ENCODE assay signal across 9 mouse cellular contexts in the genomic region with DNA sequence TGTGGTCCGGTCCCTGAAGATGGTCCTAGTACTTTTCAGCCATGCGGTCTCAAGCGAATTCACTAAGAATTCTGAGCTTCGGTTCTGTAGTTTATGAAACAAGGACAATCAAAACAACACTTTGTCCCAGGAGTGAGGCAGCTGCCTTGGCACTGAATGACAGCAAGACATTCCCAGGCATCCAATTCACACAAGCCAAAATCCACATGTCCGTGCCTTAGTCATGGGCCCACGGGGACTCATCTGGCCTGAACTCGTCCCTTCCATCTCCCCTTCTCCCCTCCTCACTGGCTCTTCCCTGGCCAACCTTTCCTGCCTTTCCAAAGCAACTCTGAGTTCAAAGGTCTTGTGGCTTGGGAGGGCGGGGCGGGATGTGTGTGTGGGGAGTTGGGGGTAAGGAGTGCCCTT. TPM values are rescaled to one million over a fixed set of nuclear protein-coding genes. Genes with fewer than 3 reads are reported as not detected.
DNase-seq lines count a peak whose midpoint lies in the region; ATAC-seq and TF ChIP-seq lines count a peak whose summit lies in the region.
"Had no signal": no experiment of that assay in that cellular context is flagged by ENCODE, and none has a peak within 500 bp of the region (broad histone marks: within the 10 kb centered on the region; RNA-seq: fewer than 3 reads in every experiment).

No protein-coding gene starts in this region.

- TF ChIP-seq CTCF in kidney, postnatal 0 days (IDR thresholded peaks at IDR 0.05; ENCODE audit: low read depth) = no peak

- no peak overlapping the region for H3K4me3 ChIP-seq in kidney, postnatal 0 days (replicated peaks; ENCODE audit: low read depth, low read length)
- no peak overlapping the region for H3K4me3 ChIP-seq in embryonic facial prominence, embryonic 13.5 days
- H3K4me3 ChIP-seq in heart, embryonic 16.5 days (ENCODE audit: low read length) = no peak overlapping the region

- no peak overlapping the region for H3K4me2 ChIP-seq in kidney, postnatal 0 days (ENCODE audit: low read length)
- H3K4me2 ChIP-seq in embryonic facial prominence, embryonic 13.5 days = no peak overlapping the region
- no peak overlapping the region for H3K4me2 ChIP-seq in heart, embryonic 16.5 days (ENCODE audit: low read depth, low read length)

- no peak for ATAC-seq in kidney, postnatal 0 days (replicated peaks; ENCODE audit: low FRiP score, low read depth)
- ATAC-seq in embryonic facial prominence, embryonic 13.5 days (ENCODE audit: insufficient number of reproducible peaks, insufficient read depth, low FRiP score, low TSS enrichment, low read depth) = no peak
- ATAC-seq in heart, embryonic 16.5 days (replicated peaks; ENCODE audit: extremely low read depth, insufficient read depth, low FRiP score) = no peak

- DNase-seq in kidney, postnatal 0 days (ENCODE audit: low spot score) = no peak
- no peak for DNase-seq in kidney, postnatal 14 days
- peak; percentile 50 for DNase-seq in lung, postnatal 25 days (ENCODE audit: low spot score)
- no peak for DNase-seq in thymus, postnatal 0 days (ENCODE audit: low spot score)
- no peak for DNase-seq in liver
- no peak for DNase-seq in right cerebral cortex, adult 2 months (ENCODE audit: low spot score in 2 of 2)

- 69% methylated on average over 9 of the region's 9 CpGs for WGBS in kidney, postnatal 0 days
- WGBS in embryonic facial prominence, embryonic 13.5 days = 73% methylated on average over 9 of the region's 9 CpGs
- WGBS in heart, embryonic 16.5 days = 73% methylated on average over 9 of the region's 9 CpGs

- peaks cover 8% of the 10 kb centered on the region; the same call in 1 of the 2 replicates for H3K36me3 ChIP-seq in kidney, postnatal 0 days (ENCODE audit: insufficient read depth, low read length)
- no peaks in the 10 kb centered on the region for H3K36me3 ChIP-seq in embryonic facial prominence, embryonic 13.5 days
- no peaks in the 10 kb centered on the region for H3K36me3 ChIP-seq in heart, embryonic 16.5 days (ENCODE audit: control insufficient read depth, insufficient read depth)
- H3K36me3 ChIP-seq: G1E had no signal

- no peak overlapping the region for H3K9ac ChIP-seq in kidney, postnatal 0 days (ENCODE audit: low read depth, low read length)
- H3K9ac ChIP-seq in embryonic facial prominence, embryonic 13.5 days = no peak overlapping the region
- H3K9ac ChIP-seq in heart, embryonic 16.5 days (ENCODE audit: low read length) = 0 out of 2 replicates have a peak overlapping the region, but pooled peaks have one; percentile 1

- peak overlapping the region; percentile 60; the same call in 1 of the 2 replicates for H3K27ac ChIP-seq in kidney, postnatal 0 days
- H3K27ac ChIP-seq in embryonic facial prominence, embryonic 13.5 days = peak overlapping the region; percentile 28; the same call in 1 of the 2 replicates
- peak overlapping the region; percentile 78 for H3K27ac ChIP-seq in heart, embryonic 16.5 days (ENCODE audit: low read length)

- no peaks in the 10 kb centered on the region for H3K9me3 ChIP-seq in kidney, postnatal 0 days (replicated peaks; ENCODE audit: low read length)
- H3K9me3 ChIP-seq in embryonic facial prominence, embryonic 13.5 days = no peaks in the 10 kb centered on the region
- no peaks in the 10 kb centered on the region for H3K9me3 ChIP-seq in heart, embryonic 16.5 days (replicated peaks; ENCODE audit: control insufficient read depth, low read length)
- H3K9me3 ChIP-seq: G1E had no signal

- H3K27me3 ChIP-seq in kidney, postnatal 0 days (ENCODE audit: insufficient read depth, low read length) = no peaks in the 10 kb centered on the region
- H3K27me3 ChIP-seq in embryonic facial prominence, embryonic 13.5 days = no peaks in the 10 kb centered on the region
- H3K27me3 ChIP-seq in heart, embryonic 16.5 days (ENCODE audit: control insufficient read depth, insufficient read depth, low read length) = no peaks in the 10 kb centered on the region

- H3K4me1 ChIP-seq in kidney, postnatal 0 days (replicated peaks; ENCODE audit: insufficient read depth, low read length) = peaks cover 11% of the 10 kb centered on the region; the same call in 1 of the 2 replicates
- peaks cover 15% of the 10 kb centered on the region for H3K4me1 ChIP-seq in embryonic facial prominence, embryonic 13.5 days
- peaks cover 17% of the 10 kb centered on the region for H3K4me1 ChIP-seq in heart, embryonic 16.5 days (ENCODE audit: control insufficient read depth, insufficient read depth, low read length)

RNA-seq across cellular contexts. Expression of a gene that starts 13.1 kb away (rescaled TPM):
- polyA plus RNA-seq in kidney, postnatal 0 days (2015; fragmentation: Nextera tagmentation; extraction: Ambion mirVana) = 18.8 and 18.9 TPM in 2 replicates
- polyA plus RNA-seq in embryonic facial prominence, embryonic 13.5 days (2015; fragmentation: Nextera tagmentation; extraction: Ambion mirVana) = 16.1 and 18.8 TPM in 2 replicates
- polyA plus RNA-seq in heart, embryonic 16.5 days (2015; fragmentation: Nextera tagmentation; extraction: Ambion mirVana) = 19.6 and 19.8 TPM in 2 replicates
- polyA plus RNA-seq in thymus, postnatal 0 days (2015; fragmentation: Nextera tagmentation; extraction: Ambion mirVana) = 55.2 TPM in 2 replicates
- polyA plus RNA-seq: G1E had no signal

RNA-seq across cellular contexts. Expression of a gene that starts 16.4 kb away (rescaled TPM):
- 8.2 and 9.2 TPM in 2 replicates for polyA plus RNA-seq in kidney, postnatal 0 days (2015; fragmentation: Nextera tagmentation; extraction: Ambion mirVana)
- 3.0 and 3.2 TPM in 2 replicates for polyA plus RNA-seq in embryonic facial prominence, embryonic 13.5 days (2015; fragmentation: Nextera tagmentation; extraction: Ambion mirVana)
- 6.3 and 7.4 TPM in 2 replicates for polyA plus RNA-seq in heart, embryonic 16.5 days (2015; fragmentation: Nextera tagmentation; extraction: Ambion mirVana)
- polyA plus RNA-seq in thymus, postnatal 0 days (2015; fragmentation: Nextera tagmentation; extraction: Ambion mirVana) = 2.6 and 2.8 TPM in 2 replicates
- polyA plus RNA-seq: G1E had no signal

RNA-seq across cellular contexts. Expression of a gene that starts 56.0 kb away (rescaled TPM):
- 51.4 and 57.1 TPM in 2 replicates for polyA plus RNA-seq in kidney, postnatal 0 days (2015; fragmentation: Nextera tagmentation; extraction: Ambion mirVana)
- 25.2 and 28.6 TPM in 2 replicates for polyA plus RNA-seq in embryonic facial prominence, embryonic 13.5 days (2015; fragmentation: Nextera tagmentation; extraction: Ambion mirVana)
- 29.4 and 38.7 TPM in 2 replicates for polyA plus RNA-seq in heart, embryonic 16.5 days (2015; fragmentation: Nextera tagmentation; extraction: Ambion mirVana)
- polyA plus RNA-seq in thymus, postnatal 0 days (2015; fragmentation: Nextera tagmentation; extraction: Ambion mirVana) = 3.9 and 4.0 TPM in 2 replicates
- polyA plus RNA-seq: G1E had no signal

Comparison
In these comparisons a context has a peak if more than half of its experiments do, and no peak if none do; other contexts are left out.
1. H3K27ac ChIP-seq: peak in every context shown above with its lines; median percentile 78 in heart, embryonic 16.5 days; 60 in kidney, postnatal 0 days; 28 in embryonic facial prominence, embryonic 13.5 days.